Comparison of ENCODE assay signal across 21 mouse cellular contexts in genomic region chr13:4172978-4173377, GRCm38 (mm10). TPM values are rescaled to one million over a fixed set of nuclear protein-coding genes. Genes with fewer than 3 reads are reported as not detected.
"Had no signal": no experiment of that assay in that cellular context is flagged by ENCODE, and none has a peak within 500 bp of the region (broad histone marks: within the 10 kb centered on the region; RNA-seq: fewer than 3 reads in every experiment).

No protein-coding gene starts in this region.

- DNase-seq: kidney, adult 8-10 months; kidney, postnatal 25 days; layer of hippocampus, postnatal 36 days; liver, embryonic 13.5 days; lung, adult 2 months; retina, postnatal 1 day; right cerebral cortex, postnatal 25 days; spleen, adult 18-20 months; thymus, adult 2 months; thymus, postnatal 14 days; thymus, postnatal 4 days had no signal

- H3K4me3 ChIP-seq: left cerebral cortex, adult 2 months; liver, embryonic 13.5 days; megakaryocyte, embryonic 14.5 days; midbrain, embryonic 10.5 days; midbrain, embryonic 13.5 days; myocyte; neural tube, embryonic 13.5 days had no signal

- H3K4me2 ChIP-seq: liver, embryonic 13.5 days; midbrain, embryonic 13.5 days; neural tube, embryonic 13.5 days had no signal

- ATAC-seq: lung, postnatal 0 days; midbrain, embryonic 13.5 days; midbrain, embryonic 16.5 days had no signal

- H3K9ac ChIP-seq: liver, embryonic 13.5 days; midbrain, embryonic 13.5 days; neural tube, embryonic 13.5 days had no signal

- H3K27me3 ChIP-seq: liver, embryonic 13.5 days; megakaryocyte, embryonic 14.5 days; midbrain, embryonic 13.5 days; neural tube, embryonic 13.5 days had no signal

- H3K36me3 ChIP-seq: liver, embryonic 13.5 days; midbrain, embryonic 10.5 days; midbrain, embryonic 13.5 days; neural tube, embryonic 13.5 days had no signal

- H3K9me3 ChIP-seq: liver, embryonic 13.5 days; megakaryocyte, embryonic 14.5 days; midbrain, embryonic 10.5 days; midbrain, embryonic 13.5 days; neural tube, embryonic 13.5 days had no signal

- H3K4me1 ChIP-seq: liver, embryonic 13.5 days; megakaryocyte, embryonic 14.5 days; midbrain, embryonic 10.5 days; midbrain, embryonic 13.5 days; neural tube, embryonic 13.5 days had no signal

- H3K27ac ChIP-seq: left cerebral cortex, adult 2 months; liver, embryonic 13.5 days; midbrain, embryonic 10.5 days; midbrain, embryonic 13.5 days; neural tube, embryonic 13.5 days had no signal

RNA-seq across cellular contexts. Expression of gene Akr1c18, which starts 22.5 kb away (rescaled TPM):
- polyA plus RNA-seq: limb, embryonic 11.5 days; liver, adult 2 months; midbrain, embryonic 10.5 days; midbrain, embryonic 13.5 days; midbrain, embryonic 16.5 days; myocyte; neural tube, embryonic 13.5 days had no signal

RNA-seq across cellular contexts. Expression of gene Akr1c19, which starts 55.5 kb away (rescaled TPM):
- polyA plus RNA-seq: myocyte had no signal
